Mouse (Mus musculus) urinary bladder, adult 18-20 months (tissue): Measurements from ENCODE around the gene Iqcj.

Source experiments
- DNase-seq, 2 experiments: peaks; one replicate each; pipeline ENCODE4 v3.0.0; 2022; ENCODE audit warnings: low spot score in 2 of 2, mixed read lengths in 2 of 2

Gene Iqcj

GRCm38 (mm10) chr3:67892026-67892705, at the start of gene Iqcj, which contains the start of gene Iqschfp:
TSS of gene Iqcj (plus strand) at chr3:67892220.
TSS of gene Iqschfp (plus strand) at chr3:67892232.
- no peak for DNase-seq

GRCm38 (mm10) chr3:67852397-67852796, 39.6 kb upstream of the Iqcj start:
- no peak for DNase-seq

GRCm38 (mm10) chr3:67861524-67861923, 30.5 kb upstream of the Iqcj start:
- no peak for DNase-seq

- no peak for DNase-seq
Observed at GRCm38 (mm10) chr3:67867420-67868065, 24.5 kb upstream of the Iqcj start.

- DNase-seq = no peak
Observed at GRCm38 (mm10) chr3:67869424-67869823, 22.6 kb upstream of the Iqcj start.

GRCm38 (mm10) chr3:67877253-67877652, 14.8 kb upstream of the Iqcj start:
- DNase-seq = no peak

GRCm38 (mm10) chr3:67884335-67884734, 7.7 kb upstream of the Iqcj start:
- no peak for DNase-seq

- DNase-seq = no peak
Observed at GRCm38 (mm10) chr3:67886176-67886575, 5.8 kb upstream of the Iqcj start.

- DNase-seq = no peak
Observed at GRCm38 (mm10) chr3:67887251-67887650, 4.8 kb upstream of the Iqcj start.

- DNase-seq = no peak
Observed at GRCm38 (mm10) chr3:67892768-67893167, 748 bp downstream of the Iqcj start.

GRCm38 (mm10) chr3:67902517-67902916, 10.5 kb downstream of the Iqcj start:
- no peak for DNase-seq

- DNase-seq = no peak
Observed at GRCm38 (mm10) chr3:67908586-67908985, 16.6 kb downstream of the Iqcj start.

- no peak for DNase-seq
Observed at GRCm38 (mm10) chr3:67918098-67918497, 26.1 kb downstream of the Iqcj start.

- DNase-seq = no peak
Observed at GRCm38 (mm10) chr3:67918634-67919259, 26.7 kb downstream of the Iqcj start.

GRCm38 (mm10) chr3:67923095-67923494, 31.1 kb downstream of the Iqcj start:
- DNase-seq = no peak

GRCm38 (mm10) chr3:67925453-67925852, 33.4 kb downstream of the Iqcj start:
- DNase-seq = no peak

- DNase-seq = no peak
Observed at GRCm38 (mm10) chr3:67930424-67931133, 38.6 kb downstream of the Iqcj start.

GRCm38 (mm10) chr3:67931181-67931580, 39.2 kb downstream of the Iqcj start:
- no peak for DNase-seq

- no peak for DNase-seq
Observed at GRCm38 (mm10) chr3:67931914-67932313, 39.9 kb downstream of the Iqcj start.

- no peak for DNase-seq
Observed at GRCm38 (mm10) chr3:67935829-67936228, 43.8 kb downstream of the Iqcj start.

GRCm38 (mm10) chr3:67947000-67947399, 55.0 kb downstream of the Iqcj start:
- no peak for DNase-seq

GRCm38 (mm10) chr3:67952517-67952940, 60.5 kb downstream of the Iqcj start:
- no peak for DNase-seq
